Mouse (Mus musculus): ENCODE results near the gene Gm10799. TPM values are rescaled to one million over a fixed set of nuclear protein-coding genes. Genes with fewer than 3 reads are reported as not detected.

Gene Gm10799
- total RNA-seq, 1 experiment from 2014 or later: not detected

- peak; percentile 27 to 42; a peak in 1 of 4 replicates for ATAC-seq (replicated peaks in 1 of 2; ENCODE audit: insufficient read depth in 1 of 2, low FRiP score in 2 of 2, low TSS enrichment in 1 of 2, low read depth in 1 of 2, poor library complexity in 2 of 2, severe bottlenecking in 2 of 2)
These were observed 33.4 kb downstream of the Gm10799 start for GRCm38 (mm10) chr2:104034832-104035472.

- ATAC-seq (replicated peaks in 1 of 2; ENCODE audit: insufficient read depth in 1 of 2, low FRiP score in 2 of 2, low TSS enrichment in 1 of 2, low read depth in 1 of 2, poor library complexity in 2 of 2, severe bottlenecking in 2 of 2): no peak
These were observed 36.3 kb downstream of the Gm10799 start for GRCm38 (mm10) chr2:104032056-104032455.

- no peak for ATAC-seq (replicated peaks in 1 of 2; ENCODE audit: insufficient read depth in 1 of 2, low FRiP score in 2 of 2, low TSS enrichment in 1 of 2, low read depth in 1 of 2, poor library complexity in 2 of 2, severe bottlenecking in 2 of 2)
These were observed 38.0 kb downstream of the Gm10799 start for GRCm38 (mm10) chr2:104030381-104030780.

- ATAC-seq (replicated peaks in 1 of 2; ENCODE audit: insufficient read depth in 1 of 2, low FRiP score in 2 of 2, low TSS enrichment in 1 of 2, low read depth in 1 of 2, poor library complexity in 2 of 2, severe bottlenecking in 2 of 2): peak in 1 of 2 experiments; percentile 17; a peak in 1 of 4 replicates
These were observed 39.3 kb downstream of the Gm10799 start for GRCm38 (mm10) chr2:104029074-104029473.

- no peak; a peak in 1 of 4 replicates for ATAC-seq (replicated peaks in 1 of 2; ENCODE audit: insufficient read depth in 1 of 2, low FRiP score in 2 of 2, low TSS enrichment in 1 of 2, low read depth in 1 of 2, poor library complexity in 2 of 2, severe bottlenecking in 2 of 2)
These were observed 40.1 kb downstream of the Gm10799 start, which contains the start of gene 4931422A03Rik for GRCm38 (mm10) chr2:104028139-104028723. Gene 4931422A03Rik (minus strand): TSS chr2:104028361.

- ATAC-seq (replicated peaks in 1 of 2; ENCODE audit: insufficient read depth in 1 of 2, low FRiP score in 2 of 2, low TSS enrichment in 1 of 2, low read depth in 1 of 2, poor library complexity in 2 of 2, severe bottlenecking in 2 of 2): peak; percentile 75 to 83
These were observed 40.8 kb downstream of the Gm10799 start, which contains the start of gene Fbxo3 for GRCm38 (mm10) chr2:104027458-104028138. Gene Fbxo3 (plus strand): TSS chr2:104027721.

- no peak for ATAC-seq (replicated peaks in 1 of 2; ENCODE audit: insufficient read depth in 1 of 2, low FRiP score in 2 of 2, low TSS enrichment in 1 of 2, low read depth in 1 of 2, poor library complexity in 2 of 2, severe bottlenecking in 2 of 2)
These were observed 43.7 kb downstream of the Gm10799 start for GRCm38 (mm10) chr2:104024656-104025055.

GRCm38 (mm10) chr2:104023096-104023495, 45.3 kb downstream of the Gm10799 start:
- ATAC-seq (replicated peaks in 1 of 2; ENCODE audit: insufficient read depth in 1 of 2, low FRiP score in 2 of 2, low TSS enrichment in 1 of 2, low read depth in 1 of 2, poor library complexity in 2 of 2, severe bottlenecking in 2 of 2): no peak

Other genes starting within 250 kb of the Gm10799 start
- gene Lmo2, start 110.6 kb downstream of the Gm10799 start, total RNA-seq (2017): 803 and 858 TPM in 2 replicates
- gene Fbxo3, start 40.8 kb downstream of the Gm10799 start, total RNA-seq (2017): 99.2 and 102 TPM in 2 replicates
- gene 4931422A03Rik, start 40.2 kb downstream of the Gm10799 start, total RNA-seq (2017): 0.56 TPM in 1 of 2 replicates, not detected in the other
- not detected in 2 replicates for gene Gm10912, start 2.7 kb downstream of the Gm10799 start, total RNA-seq (2017)
- gene Cd59b, start 1.3 kb upstream of the Gm10799 start, total RNA-seq (2017): 3.2 and 12.7 TPM in 2 replicates
- gene Cd59a, start 27.3 kb upstream of the Gm10799 start, total RNA-seq (2017): 12.6 and 22.4 TPM in 2 replicates
- gene A930018P22Rik, start 54.2 kb upstream of the Gm10799 start, total RNA-seq (2017): not detected in 2 replicates

Measured in hematopoietic stem cell, adult 5-6 weeks (primary cell).